Mouse (Mus musculus) kidney, postnatal 36 days (tissue): ENCODE results near the gene Zer1.
A peak's percentile ranks its signal among the peaks of the same experiment; 100 is the strongest.
"Not testable (repeated sequence)": the region's sequence is repeated elsewhere in the genome, so short reads cannot be mapped to it uniquely, and the experiment has no call there.

Experiments
- DNase-seq, 2 experiments: peaks; one replicate each; pipeline ENCODE4 v3.0.0; 2021 to 2022; ENCODE audit warnings: mixed read lengths in 2 of 2

The Zer1 gene

DNA sequence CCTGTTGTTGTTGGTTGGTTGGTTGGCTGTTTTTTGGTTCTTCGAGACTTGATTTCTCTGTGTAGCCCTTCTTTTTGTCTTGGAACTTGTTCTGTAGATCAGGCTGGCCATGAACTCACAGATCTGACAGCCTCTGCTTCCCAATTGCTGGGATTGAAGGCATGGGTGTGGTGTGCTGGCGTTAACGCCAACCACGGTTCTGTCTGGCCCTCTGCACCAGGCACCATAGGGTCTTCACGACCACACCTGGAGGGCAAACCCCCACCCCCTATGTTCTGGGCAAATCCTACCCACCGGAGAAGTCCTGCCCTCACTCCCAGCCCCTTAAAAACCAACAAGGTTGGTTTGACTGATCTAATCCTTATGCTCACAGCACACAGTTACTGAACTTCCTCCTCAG, 47.4 kb downstream of the Zer1 start:
- no peak for DNase-seq

GRCm38 (mm10) chr2:30076439-30076838, 47.9 kb downstream of the Zer1 start:
- DNase-seq = no peak

- no peak for DNase-seq
Measured at GRCm38 (mm10) chr2:30075625-30076024, 48.8 kb downstream of the Zer1 start.

DNA sequence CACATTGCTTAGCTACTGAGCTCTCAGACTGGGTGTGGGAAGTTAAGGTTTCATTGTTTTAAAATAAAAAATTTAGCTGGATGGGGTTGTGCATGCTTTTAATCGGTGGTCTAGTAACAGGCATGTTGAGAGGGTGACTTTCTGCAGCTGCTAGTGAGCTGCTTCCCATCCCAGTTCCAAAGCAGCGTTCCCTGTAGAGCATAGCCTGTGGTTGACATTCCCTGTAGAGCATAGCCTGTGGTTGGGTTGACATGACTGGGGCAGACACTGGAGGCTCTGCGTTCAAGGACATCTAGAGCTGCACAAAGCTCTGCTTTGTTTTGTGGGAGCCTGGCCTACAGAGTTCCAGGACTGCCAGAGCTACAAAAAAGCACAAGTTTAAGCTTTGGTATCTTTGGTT, 51.1 kb downstream of the Zer1 start:
- DNase-seq = no peak

DNA sequence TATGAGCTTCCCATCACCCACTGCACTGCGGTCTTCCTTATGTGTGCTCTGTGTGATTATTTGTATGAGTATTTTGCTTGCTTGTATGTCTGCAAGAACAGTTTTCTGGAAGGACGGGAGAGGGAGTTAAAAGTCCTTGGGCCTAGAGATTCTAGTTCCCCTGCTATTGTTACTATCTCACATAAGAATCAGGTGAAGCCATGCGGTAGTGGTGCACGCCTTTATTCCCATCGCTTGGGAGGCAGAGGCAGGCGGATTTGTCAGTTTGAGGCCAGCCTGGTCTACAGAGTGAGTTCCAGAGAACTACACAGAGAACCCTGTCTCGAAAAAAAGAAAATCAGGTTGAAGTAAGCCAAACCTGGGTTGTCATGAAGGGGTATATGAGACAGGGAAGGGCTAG, 51.5 kb downstream of the Zer1 start:
- DNase-seq = no peak

DNA sequence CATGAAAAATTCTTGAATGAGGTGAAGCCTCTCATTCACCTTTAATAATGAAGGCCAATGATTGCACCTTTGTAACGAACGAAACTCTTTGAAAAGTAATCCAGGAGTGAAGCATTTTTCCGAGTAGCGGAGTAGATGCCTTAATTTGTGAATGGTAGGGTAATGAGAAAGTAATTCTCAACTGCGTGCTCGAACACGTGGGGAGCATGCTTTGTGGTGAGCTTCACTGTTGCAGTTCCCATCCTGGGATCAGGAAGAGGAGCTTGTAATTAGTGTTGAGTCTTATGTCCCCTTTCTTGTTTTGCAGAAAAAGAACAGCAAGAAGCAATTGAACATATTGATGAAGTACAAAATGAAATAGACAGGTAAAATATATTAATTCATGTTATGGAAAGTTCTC, 56.4 kb downstream of the Zer1 start:
- no peak for DNase-seq

DNA sequence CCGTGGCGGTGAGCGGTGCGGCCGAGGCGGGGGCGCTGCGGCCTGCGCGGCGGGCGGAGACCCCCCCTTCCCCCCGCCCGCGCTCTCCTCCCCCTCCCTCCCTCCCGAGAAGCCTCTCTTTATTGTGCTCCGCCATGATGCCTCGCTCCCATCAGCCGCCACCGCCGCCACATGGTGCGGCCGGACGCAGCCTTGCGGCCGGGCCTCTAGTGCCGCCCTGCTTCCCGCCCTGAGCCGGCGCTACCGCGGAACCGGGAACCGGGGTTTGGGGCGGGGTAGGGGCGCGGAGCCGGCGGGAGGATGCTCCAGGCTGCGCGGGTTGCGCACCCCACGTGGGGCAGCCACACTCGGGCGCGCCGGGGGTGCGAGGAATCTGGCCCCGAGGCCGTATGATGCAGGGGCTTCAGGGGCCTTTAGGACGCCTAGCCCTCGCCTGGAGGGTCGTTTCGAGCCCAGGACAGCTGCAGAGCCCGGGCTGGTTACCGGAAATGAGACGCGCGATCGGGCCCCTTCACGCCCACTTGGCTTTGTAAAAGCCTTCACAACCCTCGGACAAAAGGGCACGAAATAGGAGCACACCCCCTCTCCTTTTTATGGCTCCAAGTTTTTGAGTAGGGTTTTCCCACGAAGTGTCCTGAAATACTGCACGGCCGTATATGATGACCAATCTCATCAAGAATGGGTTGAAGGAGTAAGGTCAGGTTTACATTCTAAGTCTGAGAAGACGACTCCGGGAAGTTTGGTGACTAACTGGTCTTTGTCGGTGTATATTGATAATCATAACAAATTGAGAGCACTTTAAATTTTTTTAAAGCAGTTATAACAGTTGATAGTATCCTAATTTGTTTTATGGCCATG, 57.1 kb downstream of the Zer1 start:
- peak; percentile 17 to 57 for DNase-seq

- DNase-seq = peak; percentile 97 to 99
Measured at GRCm38 (mm10) chr2:30066046-30066901, 58.1 kb downstream of the Zer1 start.

DNA sequence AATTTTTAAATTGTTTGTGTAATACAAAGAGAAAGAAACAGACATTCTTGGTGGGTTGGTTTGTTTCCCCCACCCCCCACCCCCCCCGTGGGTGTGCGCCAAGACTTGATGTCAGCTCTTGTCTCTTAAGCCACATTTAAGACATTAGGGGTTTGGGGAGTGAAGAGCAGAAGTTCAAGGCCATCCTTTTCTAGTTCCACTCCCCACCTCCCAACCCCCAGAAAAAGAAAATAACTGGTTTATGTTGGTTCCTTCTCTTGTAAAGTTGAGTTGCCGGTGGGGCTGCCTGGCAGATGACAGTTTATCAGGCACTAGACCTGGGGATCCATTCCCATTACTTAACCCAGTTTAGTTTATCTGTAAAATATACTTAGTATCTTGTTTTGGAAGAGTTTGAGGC, 60.1 kb downstream of the Zer1 start:
- DNase-seq = no peak

GRCm38 (mm10) chr2:30063791-30064190, 60.6 kb downstream of the Zer1 start:
- DNase-seq = no peak

DNA sequence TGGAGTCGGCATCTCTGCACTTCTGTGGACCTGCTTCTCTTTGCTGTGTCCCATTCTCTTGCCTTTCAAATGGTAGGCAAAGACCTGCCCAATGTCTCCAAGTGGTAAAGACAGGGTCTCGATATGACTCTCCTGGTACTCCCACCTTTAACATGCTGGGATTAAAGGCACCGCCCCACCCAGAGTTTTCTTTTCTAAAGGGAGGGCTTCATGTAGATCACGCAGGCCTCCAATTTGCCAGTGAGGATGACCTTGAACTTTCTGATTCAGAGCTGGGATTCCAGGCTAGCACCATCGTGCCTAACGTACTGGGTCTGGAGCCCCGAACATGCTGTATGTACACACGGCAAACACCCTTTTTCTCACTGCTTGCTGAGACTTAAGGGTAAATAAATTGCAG, 61.1 kb downstream of the Zer1 start:
- no peak for DNase-seq

DNA sequence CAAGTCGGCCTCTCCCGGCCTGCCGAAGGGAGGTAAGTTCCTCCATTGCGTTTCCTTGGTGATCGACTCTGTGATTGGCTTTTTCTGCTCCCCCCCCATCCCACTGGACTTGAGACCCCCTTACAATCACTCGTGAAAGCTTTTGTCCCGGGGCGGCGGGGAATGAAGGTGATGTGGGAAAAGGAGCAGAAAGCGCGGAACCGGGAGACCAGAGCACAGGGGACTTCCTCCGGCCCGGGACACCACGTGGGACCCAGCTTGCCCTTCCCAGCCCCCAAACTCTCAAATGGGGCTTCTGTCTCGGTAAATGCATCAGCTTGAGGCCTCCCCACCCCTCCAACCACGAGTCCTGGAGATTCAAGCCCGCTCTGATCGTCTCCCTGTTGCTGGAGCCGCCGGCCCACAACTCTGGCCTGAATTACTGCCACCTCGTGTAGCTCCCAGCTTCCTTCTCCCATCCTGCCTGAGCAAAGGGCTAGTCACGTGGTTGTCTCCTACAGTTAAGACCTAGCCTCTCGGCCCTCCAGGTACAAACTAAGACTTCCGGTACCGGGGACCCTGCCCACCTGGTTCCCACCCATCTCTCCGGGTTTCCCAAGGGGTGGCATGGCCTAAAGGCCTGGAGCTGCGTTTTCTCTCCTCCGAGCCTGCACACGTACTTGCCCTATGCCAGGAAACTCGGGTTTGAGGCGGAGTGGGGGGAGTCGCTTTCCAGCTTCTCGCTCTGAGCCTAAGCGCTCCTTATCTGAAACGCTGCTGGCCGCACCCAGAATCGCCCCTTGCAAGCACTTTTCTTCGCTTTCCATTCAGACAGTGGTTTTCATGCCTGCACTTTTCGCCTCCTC, 61.9 kb downstream of the Zer1 start:
- DNase-seq = peak; percentile 75 to 85

- DNase-seq = peak; percentile 13 to 56
Measured at GRCm38 (mm10) chr2:30061215-30062166, 62.9 kb downstream of the Zer1 start.

DNA sequence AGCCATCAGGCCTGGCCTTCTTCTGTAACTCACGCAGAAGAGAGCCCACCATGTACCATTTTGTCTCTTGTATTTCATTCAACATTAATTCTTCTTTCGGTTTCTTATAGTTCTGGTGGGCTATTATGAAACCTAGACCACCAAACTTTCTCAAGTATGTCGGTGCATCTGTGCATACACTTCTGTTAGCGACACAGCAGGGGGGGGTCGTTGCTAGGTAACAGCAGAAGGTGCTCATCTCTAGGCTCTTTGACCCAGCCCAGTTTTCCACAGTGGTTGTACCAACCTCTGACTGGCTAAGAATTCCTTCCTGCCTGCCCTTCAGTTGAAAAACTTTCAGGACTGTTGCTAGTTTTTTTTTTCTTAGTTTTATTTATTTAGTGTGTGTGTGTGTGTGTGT, 66.0 kb downstream of the Zer1 start:
- DNase-seq = no peak

DNA sequence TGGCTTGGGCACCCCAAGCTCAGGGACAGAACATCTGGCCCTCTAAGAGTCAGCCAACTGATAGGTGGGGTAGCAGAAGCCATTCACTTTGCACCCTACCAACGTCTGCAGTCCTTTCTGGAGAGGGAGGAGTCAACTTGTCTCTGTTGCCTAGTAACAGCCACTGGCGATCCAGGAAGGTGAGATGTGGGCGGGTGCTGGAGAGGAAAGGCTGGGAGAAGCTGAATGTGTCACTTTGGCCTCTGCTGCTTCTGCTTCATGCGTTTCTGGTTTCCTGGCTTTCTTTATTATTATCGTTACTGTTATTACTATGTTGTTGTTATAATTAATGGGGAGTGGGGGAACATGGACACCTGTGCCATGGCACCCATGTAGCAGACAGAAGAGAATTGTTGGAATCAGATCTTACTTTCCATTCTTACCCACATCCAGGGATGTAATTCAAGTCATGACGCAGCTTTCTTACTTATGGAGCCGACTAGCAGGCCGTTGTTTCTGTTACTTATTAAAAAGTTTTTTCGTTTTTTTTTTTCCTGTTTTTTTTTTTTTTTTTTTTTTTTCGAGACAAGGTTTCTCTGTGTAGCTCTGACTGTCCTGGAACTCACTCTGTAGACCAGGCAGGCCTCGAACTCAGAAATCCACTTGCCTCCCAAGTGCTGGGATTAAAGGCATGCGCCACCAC, 67.0 kb downstream of the Zer1 start, which contains the start of gene Set:
Set (plus strand) TSS at position 156 of the 682 bp plus-strand sequence.
- peak in 1 of 2 experiments; percentile 41 for DNase-seq

DNA sequence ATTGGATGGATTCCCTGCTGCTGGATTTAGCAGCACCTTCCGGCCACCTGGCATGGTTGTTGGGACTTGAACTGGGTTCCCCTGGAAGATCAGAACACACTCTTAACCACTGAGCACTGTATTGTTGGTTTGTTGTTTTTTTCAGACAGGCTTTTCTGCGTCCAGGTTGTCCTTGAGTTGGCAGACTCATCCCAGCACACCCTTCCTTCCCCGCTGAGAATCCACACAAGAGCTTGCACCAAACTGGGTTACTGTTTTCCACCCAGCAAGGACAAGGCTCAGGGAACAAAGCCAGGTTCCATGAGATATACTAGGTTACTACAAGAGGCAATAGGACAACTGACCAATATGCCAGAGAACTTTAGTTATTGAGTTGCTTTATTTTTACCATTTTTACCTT, 67.6 kb downstream of the Zer1 start:
- DNase-seq = no peak

GRCm38 (mm10) chr2:30055310-30055709, 69.1 kb downstream of the Zer1 start:
- DNase-seq = not testable (repeated sequence)

- no peak for DNase-seq
Measured at GRCm38 (mm10) chr2:30051992-30052761, 72.2 kb downstream of the Zer1 start.

DNA sequence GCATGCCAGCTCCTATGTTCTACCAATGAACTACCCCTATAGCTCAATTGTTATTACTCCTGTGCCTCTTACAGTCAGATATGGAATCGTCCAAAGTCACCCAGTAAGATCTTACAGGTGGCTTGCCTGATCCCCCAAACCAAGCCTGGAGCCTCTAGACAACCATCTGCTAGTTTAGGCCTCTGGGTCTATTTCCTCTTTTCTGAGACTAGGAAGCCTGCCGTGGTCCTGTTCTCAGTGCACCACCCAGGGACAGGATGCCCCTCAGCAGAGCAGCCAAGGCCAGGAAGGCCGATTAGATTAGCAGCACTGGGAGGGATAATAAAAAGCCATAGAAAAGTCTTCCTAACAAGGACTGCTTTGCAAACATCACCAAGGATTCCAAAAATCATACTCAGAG, 74.6 kb downstream of the Zer1 start:
- no peak for DNase-seq

GRCm38 (mm10) chr2:30048699-30049388, 75.5 kb downstream of the Zer1 start, which contains the start of gene Wdr34:
Gene Wdr34 (minus strand): TSS chr2:30048881.
- peak; percentile 98 to 99 for DNase-seq
